Mouse (Mus musculus): ENCODE data around the gene D430019H16Rik. TPM values are rescaled to one million over a fixed set of nuclear protein-coding genes. Genes with fewer than 3 reads are reported as not detected.

Gene D430019H16Rik
- polyA plus RNA-seq, 1 experiment from 2014 or later = 7.0 TPM

GRCm38 (mm10) chr12:105542513-105542912 lies 88.9 kb downstream of the D430019H16Rik start:
- Histone ChIP-seq H3K27ac (replicated peaks) (no peak overlapping the region), H3K4me2 (replicated peaks) (no peak overlapping the region), H3K4me3 (no peak overlapping the region), H3K9me3 (no peaks in the 10 kb centered on the region), H3K9ac (replicated peaks) (no peak overlapping the region), H3K27me3 (0 out of 2 replicates have a peak, but pooled peaks cover 4% of the 10 kb centered on the region), H3K4me1 (peaks cover 9% of the 10 kb centered on the region; the same call in 1 of the 2 replicates), H3K36me3 (no peaks in the 10 kb centered on the region)
- WGBS = 81% methylated on average over 3 of the region's 3 CpGs
- ATAC-seq (ENCODE audit: low FRiP score, low read depth) = no peak

Other genes starting within 250 kb of the D430019H16Rik start
- not detected in 2 replicates for gene Tcl1, start 231.1 kb upstream of the D430019H16Rik start, polyA plus RNA-seq (2016; fragmentation: Nextera tagmentation; extraction: Ambion mirVana)
- 1.9 and 2.2 TPM in 2 replicates for gene Tunar, start 120.0 kb upstream of the D430019H16Rik start, polyA plus RNA-seq (2016; fragmentation: Nextera tagmentation; extraction: Ambion mirVana)
- 0.50 and 0.66 TPM in 2 replicates for gene Bdkrb2, start 109.4 kb downstream of the D430019H16Rik start, polyA plus RNA-seq (2016; fragmentation: Nextera tagmentation; extraction: Ambion mirVana)
- not detected in 2 replicates for gene Bdkrb1, start 149.2 kb downstream of the D430019H16Rik start, polyA plus RNA-seq (2016; fragmentation: Nextera tagmentation; extraction: Ambion mirVana)
- gene Gskip, start 231.0 kb downstream of the D430019H16Rik start, polyA plus RNA-seq (2016; fragmentation: Nextera tagmentation; extraction: Ambion mirVana) = 37.3 and 38.2 TPM in 2 replicates
- 15.5 and 18.3 TPM in 2 replicates for gene Atg2b, start 231.4 kb downstream of the D430019H16Rik start, polyA plus RNA-seq (2016; fragmentation: Nextera tagmentation; extraction: Ambion mirVana)

All from midbrain, embryonic 12.5 days (tissue).